Mouse (Mus musculus) liver, postnatal 0 days (tissue): Measurements from ENCODE around the gene Slfn3.

Experiments
- CTCF ChIP-seq: sonication (generic); IDR thresholded peaks from 2 replicates; pipeline ENCODE4 v1.5.1; 2016; ENCODE audit warnings: antibody characterized with exemption, low read depth
- EP300 ChIP-seq: IDR thresholded peaks from 2 replicates; pipeline ENCODE4 v1.6.1; 2016; ENCODE audit warnings: antibody characterized with exemption, low read depth, mild to moderate bottlenecking

GRCm38 (mm10) chr11:83230966-83231365 lies 39.8 kb downstream of the Slfn3 start:
- TF ChIP-seq CTCF (peak; percentile 77), EP300 (no peak)
